Mouse (Mus musculus) right cerebral cortex, postnatal 36 days (tissue): ENCODE measurements at regions not wholly inside any gene's neighbourhood (a gene's known extent, or its start where the extent isn't known, plus 50 kb on each side); places are given as distances from the start of the nearest gene placed in this dataset.
"Not testable (repeated sequence)": the region's sequence is repeated elsewhere in the genome, so short reads cannot be mapped to it uniquely, and the experiment has no call there.

Source experiments
- DNase-seq, 2 experiments: peaks; one replicate each; pipeline ENCODE4 v3.0.0; 2022; ENCODE audit warnings: low spot score in 2 of 2, mixed read lengths in 1 of 2

DNA sequence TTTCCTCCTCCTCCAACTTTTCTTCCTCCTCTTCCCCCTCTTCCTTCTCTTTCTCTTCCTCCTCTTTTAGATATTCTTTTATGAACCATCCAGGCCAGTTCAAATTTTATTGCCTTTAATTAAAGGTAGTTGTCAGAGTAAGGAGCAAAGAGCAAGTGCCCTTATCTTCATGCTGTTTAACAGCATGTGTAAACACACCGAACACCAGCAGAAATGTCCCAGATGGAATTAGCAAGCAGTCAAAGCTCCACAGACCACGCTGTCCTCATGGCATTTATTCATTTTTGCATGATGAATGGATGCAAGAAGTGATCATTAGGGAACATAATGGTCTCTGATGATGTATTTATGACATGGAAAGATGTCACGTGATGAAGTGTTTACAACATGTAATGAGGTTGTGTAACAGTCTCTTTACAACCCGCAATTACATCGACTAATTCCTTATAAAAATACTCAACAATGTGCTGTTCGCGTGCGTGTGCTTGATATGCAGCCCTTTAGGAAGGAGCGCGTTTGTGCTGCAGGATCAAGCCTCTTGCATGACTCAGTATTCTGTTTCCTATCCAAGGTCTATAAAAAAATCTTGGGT lies 187.0 kb downstream of the Bmp2 start:
- no peak for DNase-seq

DNA sequence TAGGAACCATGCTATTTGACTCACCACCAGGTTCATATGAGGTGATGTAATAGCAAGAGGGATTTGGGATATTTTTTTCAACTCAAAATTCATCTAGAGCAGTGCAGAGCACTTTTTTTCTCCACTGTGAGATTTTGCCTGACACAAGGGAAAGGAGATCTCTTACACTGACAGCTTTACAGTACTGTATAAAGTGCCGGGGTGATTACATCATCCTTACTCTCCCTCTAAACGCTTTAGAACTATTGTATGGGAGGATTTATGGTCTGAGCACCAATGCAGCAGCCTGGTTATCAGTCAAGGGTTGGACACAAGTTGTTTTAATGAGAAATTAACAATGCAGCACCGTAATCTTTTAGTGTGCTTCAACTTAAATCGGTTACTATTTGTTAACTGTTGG lies 196.5 kb downstream of the Bmp2 start:
- DNase-seq = no peak

DNA sequence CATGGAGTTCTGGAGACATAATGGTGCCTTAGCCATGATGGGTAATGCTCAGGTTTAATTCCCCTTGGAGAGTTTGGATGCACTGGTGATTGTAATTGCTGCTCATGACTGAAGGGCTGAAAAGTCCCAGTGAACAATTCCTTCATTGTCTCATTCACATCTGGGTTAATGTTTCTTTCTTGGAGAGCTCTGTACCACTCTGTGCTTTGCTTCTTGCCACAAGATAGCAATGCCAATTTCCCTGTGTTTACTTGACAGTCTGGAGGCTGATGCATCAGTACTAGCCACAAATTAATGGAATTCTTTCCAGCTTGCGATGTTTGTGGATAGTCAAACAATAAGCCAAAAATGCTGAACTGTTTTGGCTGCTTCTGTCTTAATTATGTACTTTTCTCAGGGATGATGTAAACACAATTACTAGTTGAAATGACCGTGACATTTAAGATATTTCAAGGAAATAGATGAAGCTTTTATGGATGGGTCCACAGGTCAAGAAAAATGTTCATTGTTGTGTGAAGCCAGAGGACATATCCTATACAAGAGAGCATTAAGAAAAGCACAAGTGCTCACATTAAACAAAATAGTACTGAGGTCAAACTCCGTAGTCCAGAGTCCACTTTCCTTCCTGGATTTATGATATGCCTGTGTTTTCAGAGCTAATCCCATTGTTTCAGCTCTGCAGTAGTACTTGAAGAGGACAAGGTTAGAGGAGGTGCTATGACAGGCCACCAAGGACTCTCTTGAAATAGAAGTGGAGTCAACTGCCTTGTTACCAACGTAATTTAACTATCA lies 198.1 kb downstream of the Bmp2 start:
- DNase-seq = no peak

GRCm38 (mm10) chr2:133754088-133754487 lies 202.1 kb downstream of the Bmp2 start:
- no peak for DNase-seq

GRCm38 (mm10) chr2:133761496-133761895 lies 209.5 kb downstream of the Bmp2 start:
- DNase-seq = no peak

DNA sequence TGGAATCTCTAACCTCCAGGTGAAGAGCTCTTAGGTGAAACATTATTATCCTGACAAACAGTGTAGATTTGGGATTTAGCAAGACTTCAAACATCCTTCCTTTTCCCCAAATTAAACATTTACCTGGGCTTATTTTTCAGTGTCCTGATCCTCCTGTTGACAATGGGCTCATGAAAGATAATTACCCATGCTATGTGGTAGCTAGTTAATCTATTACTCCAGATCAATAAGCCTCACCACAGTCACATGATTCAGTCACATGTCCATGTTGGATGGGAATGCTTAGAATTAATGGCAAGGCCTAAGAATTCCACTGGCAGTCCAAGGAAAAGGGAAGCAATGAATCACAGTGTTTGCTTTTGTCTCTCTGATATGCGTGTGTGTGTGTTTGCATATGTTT lies 216.6 kb downstream of the Bmp2 start:
- no peak for DNase-seq

DNA sequence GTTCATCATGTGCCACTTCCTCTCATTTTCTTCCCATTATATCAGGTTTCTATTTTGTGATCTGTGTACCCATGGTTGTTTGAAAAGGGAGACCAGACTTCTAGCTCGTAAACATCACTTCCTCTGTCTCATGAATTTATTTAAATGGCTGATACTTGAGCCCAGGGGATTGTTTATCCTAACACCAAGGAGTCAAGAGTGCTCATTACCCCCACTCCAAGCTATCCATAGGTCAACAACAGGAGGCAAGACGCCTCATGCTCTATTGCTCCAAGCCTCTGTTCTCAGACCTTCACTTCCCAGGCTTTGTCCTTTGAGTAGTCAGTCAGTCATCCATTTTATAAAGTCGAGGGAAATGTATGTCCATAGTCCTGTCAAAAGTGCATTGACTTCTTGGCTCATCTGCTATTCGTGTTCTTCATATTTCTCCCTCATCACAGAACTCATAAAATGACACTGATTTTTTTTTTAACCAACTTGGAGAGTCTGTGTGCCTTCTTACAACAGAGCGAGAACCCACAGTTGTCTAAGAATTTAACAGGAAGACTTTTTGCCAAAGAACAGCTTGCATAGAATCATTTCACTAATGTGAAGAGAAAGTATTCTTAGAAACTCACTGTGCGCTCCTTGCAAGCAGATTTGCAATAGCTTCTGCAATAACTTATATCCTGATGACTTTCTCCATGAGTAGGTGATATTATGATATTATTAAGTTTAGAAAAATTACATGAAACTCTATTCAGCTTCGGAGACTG lies 231.8 kb downstream of the Bmp2 start:
- DNase-seq = no peak

DNA sequence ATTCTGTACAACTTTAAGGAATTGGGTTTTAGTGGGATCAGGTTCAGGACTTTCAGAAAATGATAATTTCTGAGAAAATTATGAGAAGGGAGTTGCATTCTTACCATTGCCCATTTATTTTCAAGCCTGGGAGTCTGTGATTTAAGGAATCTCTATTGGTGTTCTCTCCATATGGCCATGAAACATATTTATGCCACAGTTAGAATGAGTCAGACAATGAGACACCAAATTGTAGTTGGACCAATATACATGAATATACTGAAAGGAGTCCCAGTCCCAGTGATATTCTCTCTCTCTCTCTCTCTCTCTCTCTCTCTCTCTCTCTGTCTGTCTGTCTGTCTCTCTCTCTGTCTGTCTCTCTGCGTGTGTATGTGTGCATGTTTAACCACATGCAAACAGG lies 239.1 kb downstream of the Bmp2 start:
- DNase-seq = no peak

DNA sequence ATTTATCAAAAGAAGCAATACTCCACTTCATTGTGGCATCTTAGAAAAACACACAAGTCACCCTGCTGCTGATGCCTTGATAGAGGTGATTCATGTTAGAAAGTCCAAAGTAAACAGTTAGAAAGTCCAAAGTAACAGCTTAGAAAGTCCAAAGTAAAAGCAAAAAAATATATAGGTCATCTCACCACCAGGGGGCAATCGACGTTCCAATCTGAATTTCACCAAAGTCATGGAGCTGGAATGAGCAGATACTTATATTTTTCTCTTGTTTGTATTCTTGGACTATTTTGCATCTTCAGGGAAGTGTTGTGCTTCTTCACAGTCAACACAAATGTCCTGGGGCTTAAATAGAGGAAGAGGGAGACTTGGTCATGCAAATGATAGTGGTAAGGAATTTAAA lies 241.3 kb downstream of the Bmp2 start:
- DNase-seq = no peak

- DNase-seq = no peak
Measured at GRCm38 (mm10) chr2:133802666-133803065, 250.7 kb downstream of the Bmp2 start.

GRCm38 (mm10) chr2:133821418-133821817 lies 269.5 kb downstream of the Bmp2 start:
- no peak for DNase-seq

DNA sequence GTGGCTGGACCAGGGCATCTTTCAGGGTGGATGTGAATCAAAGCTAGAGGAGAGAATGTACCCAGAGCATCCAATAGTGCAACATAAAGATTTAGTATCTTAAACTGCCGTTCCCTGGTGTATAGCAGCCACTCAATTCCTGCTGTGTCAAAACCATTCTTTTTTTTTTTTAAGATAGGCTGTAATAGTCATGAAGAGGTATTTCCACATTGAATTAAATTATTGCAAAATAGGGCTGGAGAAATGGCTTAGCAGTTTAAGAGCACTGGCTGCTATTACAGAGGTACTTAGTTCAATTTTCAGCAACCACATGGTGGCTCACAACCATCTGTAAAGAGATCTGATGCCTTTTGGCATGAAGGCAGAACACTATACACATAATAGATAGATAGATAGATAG lies 277.4 kb downstream of the Bmp2 start:
- DNase-seq = no peak

GRCm38 (mm10) chr2:133850485-133850884 lies 298.5 kb downstream of the Bmp2 start:
- DNase-seq = no peak

- not testable (repeated sequence) for DNase-seq
Measured at GRCm38 (mm10) chr2:133874982-133875381, 323.0 kb downstream of the Bmp2 start.

DNA sequence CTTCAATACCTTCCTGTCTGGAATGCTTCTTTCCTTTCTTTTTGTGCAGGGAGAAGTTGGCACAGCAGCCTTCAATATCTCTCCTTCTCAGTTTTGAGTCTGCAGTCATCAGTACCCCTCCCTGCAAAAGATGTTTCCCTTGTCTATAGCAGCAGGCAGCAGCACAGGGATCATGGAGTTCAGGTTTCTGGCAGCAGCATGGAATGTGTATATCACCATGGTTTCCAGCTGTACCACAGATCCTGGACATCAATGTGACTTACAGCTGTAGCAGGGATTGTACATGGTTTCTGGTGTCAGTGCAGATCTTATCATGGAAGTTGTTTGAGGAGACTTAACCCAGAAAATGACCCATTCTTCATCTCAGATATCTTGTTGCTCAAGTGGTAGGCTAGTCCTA lies 331.7 kb downstream of the Bmp2 start:
- DNase-seq = no peak

GRCm38 (mm10) chr2:133906269-133906668 lies 354.3 kb downstream of the Bmp2 start:
- no peak for DNase-seq
